Mouse (Mus musculus) ES-E14 (cell line): ENCODE results near the gene E030018B13Rik. TPM values are rescaled to one million over a fixed set of nuclear protein-coding genes. Genes with fewer than 3 reads are reported as not detected.

Experiments used
- DNase-seq: peaks from one replicate; pipeline ENCODE4 v3.0.0-alpha.2; 2013; ENCODE audit warnings: low read depth, low spot score
- H3K27ac ChIP-seq: 2 replicates; pipeline ENCODE4 v1.5.1; 2012; ENCODE audit warnings: low read depth, mild to moderate bottlenecking, low read length, moderate library complexity, mixed read lengths; ENCODE audit not compliant: poor library complexity, insufficient read depth, severe bottlenecking
- H3K36me3 ChIP-seq: 2 replicates; pipeline ENCODE4 v1.6.1; 2012; ENCODE audit warnings: mild to moderate bottlenecking, low read length, moderate library complexity, mixed read lengths; ENCODE audit not compliant: control insufficient read depth, poor library complexity, insufficient read depth, severe bottlenecking
- H3K4me1 ChIP-seq, 2 experiments: fragments of 150-350 bp in 1 of 2; sonication (generic) in 1 of 2; 2 replicates each; pipeline ENCODE4 v1.6.1; 2012; ENCODE audit warnings: low read length in 2 of 2, mild to moderate bottlenecking in 1 of 2, mixed read lengths in 1 of 2; ENCODE audit not compliant: control insufficient read depth in 2 of 2, insufficient read depth in 2 of 2, poor library complexity in 1 of 2
- H3K4me3 ChIP-seq, 2 experiments: fragments of 150-350 bp in 1 of 2; sonication (generic) in 1 of 2; 2 replicates each; pipeline ENCODE4 v1.5.1; 2012; ENCODE audit warnings: low read length in 2 of 2, low read depth in 1 of 2, mild to moderate bottlenecking in 1 of 2, mixed read lengths in 1 of 2; ENCODE audit not compliant: insufficient read depth in 1 of 2, poor library complexity in 1 of 2, severe bottlenecking in 1 of 2
- H3K9ac ChIP-seq: 2 replicates; pipeline ENCODE4 v1.6.1; 2012; ENCODE audit warnings: low read depth, mild to moderate bottlenecking, low read length, mixed read lengths; ENCODE audit not compliant: poor library complexity, insufficient read depth, severe bottlenecking
- H3K9me3 ChIP-seq: fragments of 150-350 bp; sonication (generic); 2 replicates; pipeline ENCODE4 v1.6.1; 2012; ENCODE audit warnings: low read depth, mild to moderate bottlenecking, low read length; ENCODE audit not compliant: control insufficient read depth, insufficient read depth
- CHD2 ChIP-seq: IDR thresholded peaks from 2 replicates; pipeline ENCODE4 v1.6.1; 2014; ENCODE audit warnings: mild to moderate bottlenecking, low read depth, low read length, inconsistent platforms
- HCFC1 ChIP-seq: IDR thresholded peaks from 2 replicates; pipeline ENCODE4 v1.6.1; 2012; ENCODE audit warnings: low read length, inconsistent platforms, borderline replicate concordance; ENCODE audit not compliant: insufficient read depth
- MAFK ChIP-seq: IDR thresholded peaks from 2 replicates; pipeline ENCODE4 v1.6.1; 2014; ENCODE audit warnings: mild to moderate bottlenecking, low read depth, low read length, inconsistent platforms; ENCODE audit not compliant: insufficient read depth
- ZC3H11A ChIP-seq: IDR thresholded peaks from 2 replicates; pipeline ENCODE4 v1.6.1; 2012; ENCODE audit warnings: low read depth, mild to moderate bottlenecking, inconsistent platforms, low read length, borderline replicate concordance
- ZNF384 ChIP-seq: IDR thresholded peaks from 2 replicates; pipeline ENCODE4 v1.6.1; 2012; ENCODE audit warnings: low read depth, low read length, inconsistent platforms
- in situ Hi-C, 2 experiments: fragments of 600-800 bp; cut with MboI; formaldehyde crosslinking; loops; one replicate each; pipeline ENCODE4 v1.15.1; 2025; ENCODE audit warnings: low sequenced_read_pairs in 2 of 2, inconsistent platforms in 1 of 2; ENCODE audit not compliant: unreplicated experiment in 2 of 2
- total RNA-seq: library from RNA; depleted of rRNA; stranded (reverse); fragments of 300-350 nt; gene quantifications from 2 replicates; pipeline ENCODE4 v1.2.3, GENCODE M21; 2012

The E030018B13Rik gene
- total RNA-seq, 1 experiment, result not detected

- in situ Hi-C loops, result no loop called here
- Histone ChIP-seq H3K4me3 (no peak overlapping the region), H3K4me1 (peaks cover 11 to 29% of the 10 kb centered on the region in 2 experiments), H3K9ac (no peak overlapping the region), H3K9me3 (no peaks in the 10 kb centered on the region), H3K27ac (no peak overlapping the region), H3K36me3 (no peaks in the 10 kb centered on the region)
- DNase-seq, result no peak
- no peak for TF ChIP-seq ZC3H11A
These were observed 14.7 kb upstream of the E030018B13Rik start for GRCm38 (mm10) chr7:63901942-63902341.

GRCm38 (mm10) chr7:63902604-63903210, 13.9 kb upstream of the E030018B13Rik start:
- Histone ChIP-seq H3K4me1 (peaks cover 11 to 25% of the 10 kb centered on the region in 2 experiments), H3K36me3 (no peaks in the 10 kb centered on the region), H3K4me3 (no peak overlapping the region), H3K9me3 (no peaks in the 10 kb centered on the region), H3K9ac (no peak overlapping the region), H3K27ac (no peak overlapping the region)
- in situ Hi-C loops, result no loop called here
- no peak for TF ChIP-seq HCFC1
- TF ChIP-seq MAFK, result no peak
- DNase-seq, result no peak

- H3K36me3 ChIP-seq, result no peaks in the 10 kb centered on the region
- no peak for DNase-seq
- TF ChIP-seq HCFC1 (no peak), MAFK (no peak), CHD2 (no peak), ZNF384 (no peak), ZC3H11A (no peak)
- in situ Hi-C loops, result no loop called here
- peaks cover 13 to 30% of the 10 kb centered on the region in 2 experiments for H3K4me1 ChIP-seq
- H3K9ac ChIP-seq, result no peak overlapping the region
- H3K9me3 ChIP-seq, result no peaks in the 10 kb centered on the region
- H3K27ac ChIP-seq, result no peak overlapping the region
- H3K4me3 ChIP-seq, result no peak overlapping the region
These were observed 12.8 kb upstream of the E030018B13Rik start for GRCm38 (mm10) chr7:63903635-63904380.

- Histone ChIP-seq H3K9ac (no peak overlapping the region), H3K4me1 (peaks cover 14 to 37% of the 10 kb centered on the region in 2 experiments)
These were observed 11.5 kb upstream of the E030018B13Rik start for GRCm38 (mm10) chr7:63905190-63905589.

GRCm38 (mm10) chr7:63905642-63906041, 11.0 kb upstream of the E030018B13Rik start:
- no peak for TF ChIP-seq CHD2
- no peak for TF ChIP-seq HCFC1
- no peak for TF ChIP-seq MAFK
- no peak for TF ChIP-seq ZC3H11A
- no peak for TF ChIP-seq ZNF384
- no peak overlapping the region for H3K9ac ChIP-seq
- DNase-seq, result no peak
- no peak overlapping the region for H3K4me3 ChIP-seq
- no peaks in the 10 kb centered on the region; the same call in 1 of the 2 replicates for H3K36me3 ChIP-seq
- in situ Hi-C loops, result no loop called here
- peaks cover 16 to 40% of the 10 kb centered on the region in 2 experiments for H3K4me1 ChIP-seq
- H3K27ac ChIP-seq, result no peak overlapping the region
- no peaks in the 10 kb centered on the region for H3K9me3 ChIP-seq

More at GRCm38 (mm10) chr7:63905190-63905589, 11.5 kb upstream of the E030018B13Rik start:
- TF ChIP-seq ZNF384 (no peak), CHD2 (no peak), ZC3H11A (no peak), HCFC1 (no peak), MAFK (no peak)
- no peak overlapping the region for H3K4me3 ChIP-seq
- no peaks in the 10 kb centered on the region; the same call in 1 of the 2 replicates for H3K36me3 ChIP-seq
- no peak overlapping the region for H3K27ac ChIP-seq
- H3K9me3 ChIP-seq, result no peaks in the 10 kb centered on the region
- no peak for DNase-seq
- in situ Hi-C loops, result no loop called here
